Mouse (Mus musculus): ENCODE data around the gene Ush2a. TPM values are rescaled to one million over a fixed set of nuclear protein-coding genes. Genes with fewer than 3 reads are reported as not detected.
A peak's percentile ranks its signal among the peaks of the same experiment; 100 is the strongest.

Gene Ush2a
- not detected for polyA plus RNA-seq (2012; fragmentation: generic; extraction: Trizol)

DNA sequence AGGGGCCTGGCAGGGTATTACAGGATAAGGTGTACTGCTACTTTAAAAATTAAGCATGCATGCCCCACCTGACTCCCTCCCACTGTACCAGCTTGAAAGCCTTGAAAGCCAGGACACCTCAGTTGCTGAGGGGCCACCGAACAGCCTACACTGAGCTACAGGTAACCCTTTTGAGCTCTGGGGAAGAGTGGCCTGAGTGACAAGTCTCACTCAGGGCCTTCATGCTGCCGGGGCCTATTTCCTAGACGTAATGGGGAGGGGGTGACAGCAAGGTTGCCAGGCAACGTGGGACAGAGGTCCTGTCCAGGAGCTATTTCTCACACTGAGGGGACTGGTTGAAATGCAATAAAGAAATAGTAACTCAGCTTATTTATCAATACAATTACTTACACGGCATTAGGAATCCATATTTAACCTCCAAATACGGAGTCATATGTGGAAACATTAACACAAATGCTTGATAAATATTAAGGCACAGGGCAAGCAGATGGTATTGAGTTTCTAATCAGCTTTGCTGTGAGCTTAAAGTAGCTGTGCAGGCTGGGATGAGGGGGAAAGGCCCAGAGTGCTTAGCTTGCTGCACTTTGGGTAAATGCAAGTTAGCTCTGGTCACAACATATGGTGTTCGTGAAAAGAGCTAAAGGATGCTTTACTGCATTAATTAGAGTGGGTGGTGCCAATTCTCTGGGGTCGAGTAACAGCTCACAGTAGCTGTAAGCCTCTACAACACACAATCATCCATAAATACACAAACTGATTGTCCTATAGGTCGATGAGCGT lies at the start of gene Ush2a:
Gene Ush2a, plus strand, starts transcription at position 121 of the 780 bp plus-strand sequence.
- H3K4me2 ChIP-seq (ENCODE audit: low read depth) = no peak within 1 kb of the TSS
- H3ac ChIP-seq (ENCODE audit: control insufficient read depth, insufficient read length) = no peak within 1 kb of the TSS
- H3K36me3 ChIP-seq (ENCODE audit: control insufficient read depth, insufficient read depth) = no peaks in the 10 kb centered on the region
- no peaks in the 10 kb centered on the region for H3K27me3 ChIP-seq (ENCODE audit: control insufficient read depth, insufficient read depth, insufficient read length)
- H3K4me3 ChIP-seq = no peak within 1 kb of the TSS
- H3K79me2 ChIP-seq (ENCODE audit: control insufficient read depth, insufficient read depth) = no peaks in the 10 kb centered on the region
- TF ChIP-seq TCF3 (IDR thresholded peaks at IDR 0.05; ENCODE audit: insufficient read length, low read depth) (no peak), REST (IDR thresholded peaks at IDR 0.05; ENCODE audit: insufficient read depth, insufficient read length) (no peak), USF1 (IDR thresholded peaks at IDR 0.05; ENCODE audit: low read depth) (no peak), MYOD1 (IDR thresholded peaks at IDR 0.05; ENCODE audit: control insufficient read depth in 1 of 3, insufficient read length in 2 of 3, low read depth in 2 of 3) (no peak), SRF (IDR thresholded peaks at IDR 0.05; ENCODE audit: control insufficient read depth, insufficient read length, low read depth) (no peak), MYOG (IDR thresholded peaks at IDR 0.05; ENCODE audit: control insufficient read depth in 1 of 3, insufficient read depth in 1 of 3, insufficient read length in 2 of 3, low read depth in 2 of 3) (no peak), TCF12 (IDR thresholded peaks at IDR 0.05; ENCODE audit: insufficient read depth, poor library complexity, severe bottlenecking) (no peak), E2F4 (IDR thresholded peaks at IDR 0.05; ENCODE audit: insufficient read depth) (no peak), POLR2AphosphoS2 (IDR thresholded peaks at IDR 0.05; ENCODE audit: insufficient read length, low read depth) (no peak), MAX (IDR thresholded peaks at IDR 0.05; ENCODE audit: low read depth) (no peak), CEBPB (IDR thresholded peaks at IDR 0.05; ENCODE audit: insufficient read depth, poor library complexity, severe bottlenecking) (no peak)

DNA sequence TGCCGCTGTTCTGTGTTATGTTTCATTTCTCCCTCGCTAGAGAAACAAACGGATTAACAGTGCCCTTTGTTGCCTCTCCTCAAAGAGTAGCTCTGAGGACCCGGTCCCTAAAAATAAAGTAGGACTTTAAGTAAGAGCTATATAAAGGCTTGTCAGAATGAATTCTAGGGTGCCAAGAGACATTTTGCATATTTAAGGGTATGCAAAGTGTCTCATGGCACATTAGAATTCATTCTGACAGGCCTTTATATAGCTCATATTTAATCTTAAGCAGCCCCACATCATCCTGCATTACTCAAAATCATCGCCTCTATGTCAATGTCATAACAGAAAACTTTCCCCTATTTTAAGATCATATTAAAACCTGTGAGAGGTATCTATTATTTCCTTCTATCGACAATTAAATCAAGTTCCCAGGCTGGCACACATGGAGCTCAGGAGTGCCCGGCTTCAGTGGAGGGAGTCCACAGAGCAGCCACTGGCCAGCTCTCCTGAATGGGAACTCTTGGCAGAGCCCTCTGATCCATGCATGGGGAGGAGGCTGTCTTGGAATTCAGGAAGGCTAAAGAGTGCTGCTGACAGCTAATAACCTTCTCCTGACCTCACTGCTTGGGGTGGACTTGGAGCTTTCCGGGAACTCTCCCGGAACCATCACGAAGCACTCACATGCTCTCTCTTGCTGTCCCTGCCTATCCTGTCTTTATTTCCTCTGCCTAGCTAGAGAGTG lies 46.8 kb upstream of the Ush2a start:
- no peaks in the 10 kb centered on the region for H3K79me2 ChIP-seq (ENCODE audit: control insufficient read depth, insufficient read depth)
- no peak overlapping the region for H3K4me2 ChIP-seq (ENCODE audit: low read depth)
- H3ac ChIP-seq (ENCODE audit: control insufficient read depth, insufficient read length) = no peak overlapping the region
- TF ChIP-seq POLR2A (IDR thresholded peaks at IDR 0.05; ENCODE audit: insufficient read length, low read depth) (no peak), MAX (IDR thresholded peaks at IDR 0.05; ENCODE audit: low read depth) (no peak)
- H3K27me3 ChIP-seq (ENCODE audit: control insufficient read depth, insufficient read depth, insufficient read length) = no peaks in the 10 kb centered on the region
- no peaks in the 10 kb centered on the region for H3K36me3 ChIP-seq (ENCODE audit: control insufficient read depth, insufficient read depth)
- no peak overlapping the region for H3K4me3 ChIP-seq

DNA sequence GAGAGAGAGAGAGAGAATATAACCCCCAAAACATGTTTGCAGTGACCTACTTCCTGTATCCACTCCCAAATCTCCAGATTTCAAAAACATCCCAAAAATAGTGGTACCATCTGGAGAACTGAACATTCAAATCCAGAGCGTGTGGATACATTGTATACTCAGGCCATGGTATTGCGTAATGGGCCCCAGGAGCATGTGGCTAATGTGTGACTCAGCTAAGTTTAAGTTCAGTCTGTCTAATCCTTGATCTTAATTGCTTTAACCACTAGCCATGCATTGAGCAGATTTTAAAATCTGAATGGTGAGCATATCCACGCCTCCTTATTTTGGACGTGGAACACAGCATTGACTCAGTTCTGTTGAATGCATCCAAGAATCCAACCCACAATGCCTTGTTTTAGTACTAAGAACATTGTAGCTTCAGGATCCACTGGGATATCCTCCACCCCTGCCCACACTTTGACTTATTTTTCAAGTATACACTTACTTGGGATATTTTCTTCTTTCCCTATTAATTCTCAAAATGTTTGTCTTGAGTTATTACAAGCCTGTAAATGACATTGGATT lies 40.5 kb upstream of the Ush2a start:
- TF ChIP-seq MYOG (IDR thresholded peaks at IDR 0.05; ENCODE audit: control insufficient read depth in 1 of 3, insufficient read depth in 1 of 3, insufficient read length in 2 of 3, low read depth in 2 of 3) = no peak
- no peak for TF ChIP-seq MAX (IDR thresholded peaks at IDR 0.05; ENCODE audit: low read depth)
- TF ChIP-seq SRF (IDR thresholded peaks at IDR 0.05; ENCODE audit: control insufficient read depth, insufficient read length, low read depth) = no peak
- peak; percentile 96 for TF ChIP-seq CEBPB (IDR thresholded peaks at IDR 0.05; ENCODE audit: insufficient read depth, poor library complexity, severe bottlenecking)
- no peaks in the 10 kb centered on the region for H3K27me3 ChIP-seq (ENCODE audit: control insufficient read depth, insufficient read depth, insufficient read length)
- no peak overlapping the region for H3K4me2 ChIP-seq (ENCODE audit: low read depth)
- no peak overlapping the region for H3ac ChIP-seq (ENCODE audit: control insufficient read depth, insufficient read length)
- H3K79me2 ChIP-seq (ENCODE audit: control insufficient read depth, insufficient read depth) = no peaks in the 10 kb centered on the region
- H3K4me3 ChIP-seq = no peak overlapping the region
- no peaks in the 10 kb centered on the region for H3K36me3 ChIP-seq (ENCODE audit: control insufficient read depth, insufficient read depth)

- Histone ChIP-seq H3K4me3 (no peak overlapping the region), H3K79me2 (ENCODE audit: control insufficient read depth, insufficient read depth) (no peaks in the 10 kb centered on the region), H3K27me3 (ENCODE audit: control insufficient read depth, insufficient read depth, insufficient read length) (no peaks in the 10 kb centered on the region), H3K4me2 (ENCODE audit: low read depth) (peak overlapping the region; percentile 41), H3ac (ENCODE audit: control insufficient read depth, insufficient read length) (no peak overlapping the region), H3K36me3 (ENCODE audit: control insufficient read depth, insufficient read depth) (no peaks in the 10 kb centered on the region)
- no peak for TF ChIP-seq TCF3 (IDR thresholded peaks at IDR 0.05; ENCODE audit: insufficient read length, low read depth)
- no peak for TF ChIP-seq E2F4 (IDR thresholded peaks at IDR 0.05; ENCODE audit: insufficient read depth)
- TF ChIP-seq MYOG (IDR thresholded peaks at IDR 0.05; ENCODE audit: control insufficient read depth in 1 of 3, insufficient read depth in 1 of 3, insufficient read length in 2 of 3, low read depth in 2 of 3) = peak in 1 of 3 experiments; percentile 63
- 0 out of 2 replicates have a peak, but pooled peaks have one; percentile 34 for TF ChIP-seq CEBPB (IDR thresholded peaks at IDR 0.05; ENCODE audit: insufficient read depth, poor library complexity, severe bottlenecking)
- TF ChIP-seq MYOD1 (IDR thresholded peaks at IDR 0.05; ENCODE audit: control insufficient read depth in 1 of 3, insufficient read length in 2 of 3, low read depth in 2 of 3) = peak in 2 of 3 experiments; percentile 12 to 68
These were observed 28.6 kb upstream of the Ush2a start for GRCm38 (mm10) chr1:188233036-188233724.

- no peak for TF ChIP-seq TCF3 (IDR thresholded peaks at IDR 0.05; ENCODE audit: insufficient read length, low read depth)
- TF ChIP-seq MAX (IDR thresholded peaks at IDR 0.05; ENCODE audit: low read depth) = no peak
- TF ChIP-seq USF1 (IDR thresholded peaks at IDR 0.05; ENCODE audit: low read depth) = no peak
- no peak for TF ChIP-seq SRF (IDR thresholded peaks at IDR 0.05; ENCODE audit: control insufficient read depth, insufficient read length, low read depth)
- no peak for TF ChIP-seq MYOD1 (IDR thresholded peaks at IDR 0.05; ENCODE audit: control insufficient read depth in 1 of 3, insufficient read length in 2 of 3, low read depth in 2 of 3)
- H3ac ChIP-seq (ENCODE audit: control insufficient read depth, insufficient read length) = no peak overlapping the region
- H3K36me3 ChIP-seq (ENCODE audit: control insufficient read depth, insufficient read depth) = no peaks in the 10 kb centered on the region
- H3K4me3 ChIP-seq = no peak overlapping the region
- no peaks in the 10 kb centered on the region for H3K27me3 ChIP-seq (ENCODE audit: control insufficient read depth, insufficient read depth, insufficient read length)
- no peak overlapping the region for H3K4me2 ChIP-seq (ENCODE audit: low read depth)
- H3K79me2 ChIP-seq (ENCODE audit: control insufficient read depth, insufficient read depth) = no peaks in the 10 kb centered on the region
These were observed 23.2 kb upstream of the Ush2a start for GRCm38 (mm10) chr1:188238636-188239035.

Measured in myocyte (in vitro differentiated cells).